Mouse (Mus musculus): ENCODE measurements around the gene Rpp25l.

DNA sequence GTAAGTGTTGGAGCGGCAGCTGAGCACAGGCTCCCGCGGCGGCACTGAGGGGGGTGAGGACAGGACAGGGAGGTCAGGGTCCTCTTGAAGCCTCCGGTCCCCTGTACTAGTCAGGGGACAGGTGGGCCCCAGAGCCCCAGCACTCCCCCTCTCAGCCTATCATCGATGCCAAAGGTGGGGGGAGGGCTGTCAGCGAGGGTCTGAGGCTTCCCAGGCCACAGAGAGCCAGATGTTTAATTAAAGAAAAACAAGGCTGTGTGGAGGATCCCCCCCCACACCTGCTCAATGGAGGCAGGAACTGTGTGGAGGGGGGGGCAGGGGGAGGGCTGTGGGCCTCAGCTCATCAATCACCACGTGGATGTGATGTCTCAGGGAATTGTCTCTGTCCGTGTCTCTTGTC, 49.7 kb downstream of the Rpp25l start:
- no peak for TF ChIP-seq CTCF (IDR thresholded peaks at IDR 0.05)
- no peak for TF ChIP-seq POLR2A (IDR thresholded peaks at IDR 0.05; ENCODE audit: insufficient read depth, low read depth, low read length)
